Mouse (Mus musculus) testis, adult 2 months (tissue): Measurements from ENCODE around the gene Aacs.

ENCODE experiments used
- CTCF ChIP-seq: fragments of 200-500 bp; IDR thresholded peaks from 2 replicates; pipeline ENCODE4 v1.5.1; 2012; ENCODE audit warnings: low read depth, mild to moderate bottlenecking, inconsistent platforms, low read length, moderate library complexity; ENCODE audit not compliant: control insufficient read depth, insufficient read depth, insufficient replicate concordance
- POLR2A ChIP-seq: fragments of 200-500 bp; IDR thresholded peaks from 2 replicates; pipeline ENCODE4 v1.6.1; 2012; ENCODE audit warnings: low read depth, mild to moderate bottlenecking, inconsistent platforms, low read length, moderate library complexity; ENCODE audit not compliant: control insufficient read depth

DNA sequence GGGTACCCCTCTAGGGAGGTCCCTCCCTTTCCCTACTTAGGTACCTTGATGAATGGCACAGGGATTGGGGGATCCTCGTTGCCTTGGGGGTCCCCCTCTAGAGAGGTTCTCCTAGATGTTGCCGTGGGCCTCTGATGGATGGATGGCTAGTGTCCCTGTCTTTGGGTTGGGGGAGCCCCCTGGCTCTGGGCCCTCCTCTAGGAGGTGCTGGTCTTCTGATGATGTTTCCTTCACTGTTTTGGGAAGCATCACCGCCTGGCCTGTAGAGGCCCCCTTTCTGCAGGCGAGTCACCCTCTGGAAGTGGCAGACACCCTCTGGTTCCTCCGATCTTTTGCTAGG lies 642 bp downstream of the Aacs start:
- TF ChIP-seq POLR2A (no peak), CTCF (no peak)
